In the genomic region with DNA sequence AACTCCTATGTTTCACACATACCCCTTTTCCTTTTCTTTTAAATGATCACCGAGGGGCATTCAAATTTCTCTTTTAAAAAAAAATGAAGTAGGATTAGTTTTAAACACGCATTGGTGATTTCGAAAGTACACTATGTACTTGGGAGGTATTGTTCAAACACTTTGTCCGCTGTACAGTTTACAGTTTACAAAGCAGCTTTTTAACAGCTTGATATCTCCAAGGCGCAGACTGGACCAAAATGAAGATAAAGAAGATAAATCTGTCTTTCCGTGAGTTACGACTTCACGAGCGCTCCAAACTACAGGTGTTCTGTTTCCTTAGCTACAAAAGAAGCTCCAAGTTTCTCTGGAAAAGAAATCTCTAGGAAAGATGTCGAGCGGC, we compare ENCODE assay signal across 8 mouse cellular contexts. TPM values are rescaled to one million over a fixed set of nuclear protein-coding genes. Genes with fewer than 3 reads are reported as not detected.
DNase-seq lines count a peak whose midpoint lies in the region; ATAC-seq and TF ChIP-seq lines count a peak whose summit lies in the region.

No protein-coding gene starts in this region.

- TF ChIP-seq CTCF in layer of hippocampus, adult 2 months (conservative IDR thresholded peaks at IDR 0.05) = no peak
- TF ChIP-seq CTCF in intestine, postnatal 0 days (IDR thresholded peaks at IDR 0.05; ENCODE audit: low read depth) = no peak

- 28% methylated on average over 11 of the region's 11 CpGs for WGBS in embryonic facial prominence, embryonic 11.5 days
- WGBS in intestine, postnatal 0 days = 10% methylated on average over 11 of the region's 11 CpGs

- no peaks in the 10 kb centered on the region for H3K9me3 ChIP-seq in embryonic facial prominence, embryonic 11.5 days (replicated peaks; ENCODE audit: control insufficient read depth, low read length)
- no peaks in the 10 kb centered on the region for H3K9me3 ChIP-seq in intestine, postnatal 0 days (ENCODE audit: control insufficient read depth)

- peak overlapping the region; percentile 68 for H3K9ac ChIP-seq in embryonic facial prominence, embryonic 11.5 days (replicated peaks; ENCODE audit: low read length)
- H3K9ac ChIP-seq in intestine, postnatal 0 days (ENCODE audit: low read depth, low read length) = 0 out of 2 replicates have a peak overlapping the region, but pooled peaks have one; percentile 78

- no peak for TF ChIP-seq POLR2A in myocyte (IDR thresholded peaks at IDR 0.05; ENCODE audit: insufficient read length, low read depth)

- H3K4me2 ChIP-seq in embryonic facial prominence, embryonic 11.5 days (ENCODE audit: low read depth, low read length) = peak overlapping the region; percentile 93
- H3K4me2 ChIP-seq in intestine, postnatal 0 days (replicated peaks; ENCODE audit: low read depth) = peak overlapping the region; percentile 99
- H3K4me2 ChIP-seq in myocyte (ENCODE audit: low read depth) = peak overlapping the region; percentile 85

- H3K27me3 ChIP-seq in embryonic facial prominence, embryonic 11.5 days (ENCODE audit: control insufficient read depth, insufficient read depth, low read length) = no peaks in the 10 kb centered on the region
- no peaks in the 10 kb centered on the region for H3K27me3 ChIP-seq in intestine, postnatal 0 days (replicated peaks; ENCODE audit: control insufficient read depth, insufficient read depth, low read length)
- no peaks in the 10 kb centered on the region for H3K27me3 ChIP-seq in myocyte (ENCODE audit: control insufficient read depth, insufficient read depth, insufficient read length)

- H3K27ac ChIP-seq in layer of hippocampus, adult 2 months = peak overlapping the region; percentile 75; the same call in 1 of the 2 replicates
- H3K27ac ChIP-seq in embryonic facial prominence, embryonic 11.5 days (replicated peaks; ENCODE audit: low read depth, low read length) = no peak overlapping the region
- H3K27ac ChIP-seq in intestine, postnatal 0 days (ENCODE audit: low read depth, low read length) = no peak overlapping the region

- no peak for DNase-seq in layer of hippocampus, adult 2 months (ENCODE audit: low spot score in 2 of 2)
- DNase-seq in layer of hippocampus, adult 9-11 months = no peak
- DNase-seq in embryonic facial prominence, embryonic 11.5 days (ENCODE audit: low spot score) = no peak
- no peak for DNase-seq in adrenal gland, postnatal 14 days
- no peak for DNase-seq in urinary bladder, adult 18-20 months (ENCODE audit: low spot score in 2 of 2)
- no peak for DNase-seq in kidney, adult 18-20 months

- H3K4me1 ChIP-seq in embryonic facial prominence, embryonic 11.5 days (ENCODE audit: control insufficient read depth, insufficient read depth, low read length) = no peaks in the 10 kb centered on the region; the same call in 1 of the 2 replicates
- peaks cover 4% of the 10 kb centered on the region; the same call in 1 of the 2 replicates for H3K4me1 ChIP-seq in intestine, postnatal 0 days (replicated peaks; ENCODE audit: control insufficient read depth, insufficient read depth, low read length)

- peak overlapping the region; percentile 97 for H3K4me3 ChIP-seq in layer of hippocampus, adult 2 months
- H3K4me3 ChIP-seq in embryonic facial prominence, embryonic 11.5 days (ENCODE audit: low read depth, low read length) = peak overlapping the region; percentile 75
- H3K4me3 ChIP-seq in intestine, postnatal 0 days (ENCODE audit: low read depth, low read length) = peak overlapping the region; percentile 75
- peak overlapping the region; percentile 41 for H3K4me3 ChIP-seq in myocyte

- H3K36me3 ChIP-seq in embryonic facial prominence, embryonic 11.5 days (replicated peaks; ENCODE audit: control insufficient read depth, insufficient read depth, low read depth, low read length) = no peaks in the 10 kb centered on the region
- H3K36me3 ChIP-seq in intestine, postnatal 0 days (ENCODE audit: control insufficient read depth, insufficient read depth) = peaks cover 20% of the 10 kb centered on the region
- H3K36me3 ChIP-seq in myocyte (ENCODE audit: control insufficient read depth, insufficient read depth) = no peaks in the 10 kb centered on the region

- peak overlapping the region; percentile 78 for H3ac ChIP-seq in myocyte (ENCODE audit: control insufficient read depth, insufficient read length)

- no peaks in the 10 kb centered on the region for H3K79me2 ChIP-seq in myocyte (ENCODE audit: control insufficient read depth, insufficient read depth)

- no peak for ATAC-seq in embryonic facial prominence, embryonic 11.5 days (replicated peaks; ENCODE audit: insufficient number of reproducible peaks, low FRiP score, low TSS enrichment, low read depth)
- no peak for ATAC-seq in intestine, postnatal 0 days

TF ChIP-seq in myocyte, 11 proteins besides CTCF, POLR2A, EP300 and RAD21:
- TF ChIP-seq E2F4 (IDR thresholded peaks at IDR 0.05; ENCODE audit: insufficient read depth) (no peak), TCF3 (IDR thresholded peaks at IDR 0.05; ENCODE audit: insufficient read length, low read depth) (no peak), MYOG (IDR thresholded peaks at IDR 0.05; ENCODE audit: control insufficient read depth in 1 of 3, insufficient read depth in 1 of 3, insufficient read length in 2 of 3, low read depth in 2 of 3) (no peak), POLR2AphosphoS2 (IDR thresholded peaks at IDR 0.05; ENCODE audit: insufficient read length, low read depth) (no peak), USF1 (IDR thresholded peaks at IDR 0.05; ENCODE audit: low read depth) (no peak), SRF (IDR thresholded peaks at IDR 0.05; ENCODE audit: control insufficient read depth, insufficient read length, low read depth) (no peak), CEBPB (IDR thresholded peaks at IDR 0.05; ENCODE audit: insufficient read depth, poor library complexity, severe bottlenecking) (no peak), MYOD1 (IDR thresholded peaks at IDR 0.05; ENCODE audit: control insufficient read depth in 1 of 3, insufficient read length in 2 of 3, low read depth in 2 of 3) (no peak), MAX (IDR thresholded peaks at IDR 0.05; ENCODE audit: low read depth) (no peak), REST (IDR thresholded peaks at IDR 0.05; ENCODE audit: insufficient read depth, insufficient read length) (no peak), TCF12 (IDR thresholded peaks at IDR 0.05; ENCODE audit: insufficient read depth, poor library complexity, severe bottlenecking) (no peak)

RNA-seq across cellular contexts. Expression of gene Pex11a, which starts 0.7 kb away (rescaled TPM):
- 10 to 100 TPM; 12.1 to 13.2 TPM for total RNA-seq in layer of hippocampus, adult 2 months (2021)
- 7.1 and 8.3 TPM in 2 replicates for polyA plus RNA-seq in embryonic facial prominence, embryonic 11.5 days (2014; fragmentation: Nextera tagmentation; extraction: Ambion mirVana)
- 22.6 and 23.3 TPM in 2 replicates for polyA plus RNA-seq in intestine, postnatal 0 days (2015; fragmentation: Nextera tagmentation; extraction: Ambion mirVana)
- polyA plus RNA-seq in myocyte (2012; fragmentation: generic; extraction: Trizol) = 5.9 TPM
- 45.9 and 53.5 TPM in 2 replicates for total RNA-seq in adrenal gland, postnatal 14 days (2021)

RNA-seq across cellular contexts. Expression of gene Wdr93, which starts 0.7 kb away (rescaled TPM):
- total RNA-seq in layer of hippocampus, adult 2 months (2021) = under 1 TPM in 1 of 2 experiments, not detected in 1; 0.36 TPM
- polyA plus RNA-seq in embryonic facial prominence, embryonic 11.5 days (2014; fragmentation: Nextera tagmentation; extraction: Ambion mirVana) = 0.21 and 0.42 TPM in 2 replicates
- polyA plus RNA-seq in intestine, postnatal 0 days (2015; fragmentation: Nextera tagmentation; extraction: Ambion mirVana) = 0.05 TPM in 1 of 2 replicates, not detected in the other
- polyA plus RNA-seq in myocyte (2012; fragmentation: generic; extraction: Trizol) = 0.10 TPM
- 1.8 and 2.8 TPM in 2 replicates for total RNA-seq in adrenal gland, postnatal 14 days (2021)

RNA-seq across cellular contexts. Expression of gene Plin1, which starts 9.6 kb away (rescaled TPM):
- under 1 TPM; 0.26 to 0.27 TPM for total RNA-seq in layer of hippocampus, adult 2 months (2021)
- not detected in 2 replicates for polyA plus RNA-seq in embryonic facial prominence, embryonic 11.5 days (2014; fragmentation: Nextera tagmentation; extraction: Ambion mirVana)
- not detected in 2 replicates for polyA plus RNA-seq in intestine, postnatal 0 days (2015; fragmentation: Nextera tagmentation; extraction: Ambion mirVana)
- polyA plus RNA-seq in myocyte (2012; fragmentation: generic; extraction: Trizol) = not detected
- 646 and 719 TPM in 2 replicates for total RNA-seq in adrenal gland, postnatal 14 days (2021)

RNA-seq across cellular contexts. Expression of gene Kif7, which starts 26.7 kb away (rescaled TPM):
- total RNA-seq in layer of hippocampus, adult 2 months (2021) = 1 to 10 TPM; 2.0 to 2.4 TPM
- polyA plus RNA-seq in embryonic facial prominence, embryonic 11.5 days (2014; fragmentation: Nextera tagmentation; extraction: Ambion mirVana) = 4.5 TPM in 2 replicates
- 0.69 and 0.82 TPM in 2 replicates for polyA plus RNA-seq in intestine, postnatal 0 days (2015; fragmentation: Nextera tagmentation; extraction: Ambion mirVana)
- 3.3 TPM for polyA plus RNA-seq in myocyte (2012; fragmentation: generic; extraction: Trizol)
- 4.2 and 5.0 TPM in 2 replicates for total RNA-seq in adrenal gland, postnatal 14 days (2021)

RNA-seq across cellular contexts. Expression of gene Mesp1, which starts 51.3 kb away (rescaled TPM):
- total RNA-seq in layer of hippocampus, adult 2 months (2021) = under 1 TPM in 1 of 2 experiments, not detected in 1; 0.64 TPM
- 0.17 TPM in 1 of 2 replicates, not detected in the other for polyA plus RNA-seq in embryonic facial prominence, embryonic 11.5 days (2014; fragmentation: Nextera tagmentation; extraction: Ambion mirVana)
- 0.21 and 0.27 TPM in 2 replicates for polyA plus RNA-seq in intestine, postnatal 0 days (2015; fragmentation: Nextera tagmentation; extraction: Ambion mirVana)
- polyA plus RNA-seq in myocyte (2012; fragmentation: generic; extraction: Trizol) = not detected
- total RNA-seq in adrenal gland, postnatal 14 days (2021) = not detected in 2 replicates

Comparison
In these comparisons a context has a peak if more than half of its experiments do, and no peak if none do; other contexts are left out.
1. H3K4me3 ChIP-seq: peak in every context shown above with its lines; median percentile 97 in layer of hippocampus, adult 2 months; 75 in embryonic facial prominence, embryonic 11.5 days; 75 in intestine, postnatal 0 days; 41 in myocyte.